Mouse (Mus musculus) lung, adult 2 months (tissue): ENCODE data around the gene Foxp1. TPM values are rescaled to one million over a fixed set of nuclear protein-coding genes. Genes with fewer than 3 reads are reported as not detected.

Experiments used
- DNase-seq: peaks from one replicate; pipeline ENCODE4 v3.0.0; 2022
- H3K4me1 ChIP-seq: fragments of 200-500 bp; 2 replicates; pipeline ENCODE4 v1.6.1; 2011; ENCODE audit warnings: low read length; ENCODE audit not compliant: control insufficient read depth, insufficient read depth
- H3K4me3 ChIP-seq: fragments of 200-500 bp; replicated peaks from 2 replicates; pipeline ENCODE3; 2011; ENCODE audit warnings: low read depth, mild to moderate bottlenecking, control low read depth, low read length; ENCODE audit errors: extremely low read depth
- CTCF ChIP-seq: fragments of 200-500 bp; IDR thresholded peaks from 2 replicates; pipeline ENCODE4 v1.5.1; 2011; ENCODE audit warnings: mild to moderate bottlenecking, low read length, control low read depth; ENCODE audit not compliant: insufficient read depth
- POLR2A ChIP-seq: fragments of 200-500 bp; IDR thresholded peaks from 2 replicates; pipeline ENCODE4 v1.6.1; 2011; ENCODE audit warnings: low read depth, mild to moderate bottlenecking, control low read depth, low read length, borderline replicate concordance; ENCODE audit errors: extremely low read depth
- WGBS: fragments of 180-500 bp; shearing (Covaris S2); methylation state at CpG from one replicate; pipeline ENCODE4 v1.1.7; 2018; 5-methylcytosine and 5-hydroxymethylcytosine counted together
- polyA plus RNA-seq: library from polyadenylated mRNA; depleted of rRNA; stranded (reverse); fragments of >200 nt; gene quantifications from 2 replicates; pipeline ENCODE4 v1.2.3, GENCODE M21; 2012

The Foxp1 gene
- polyA plus RNA-seq, 1 experiment, result 135 TPM

DNA sequence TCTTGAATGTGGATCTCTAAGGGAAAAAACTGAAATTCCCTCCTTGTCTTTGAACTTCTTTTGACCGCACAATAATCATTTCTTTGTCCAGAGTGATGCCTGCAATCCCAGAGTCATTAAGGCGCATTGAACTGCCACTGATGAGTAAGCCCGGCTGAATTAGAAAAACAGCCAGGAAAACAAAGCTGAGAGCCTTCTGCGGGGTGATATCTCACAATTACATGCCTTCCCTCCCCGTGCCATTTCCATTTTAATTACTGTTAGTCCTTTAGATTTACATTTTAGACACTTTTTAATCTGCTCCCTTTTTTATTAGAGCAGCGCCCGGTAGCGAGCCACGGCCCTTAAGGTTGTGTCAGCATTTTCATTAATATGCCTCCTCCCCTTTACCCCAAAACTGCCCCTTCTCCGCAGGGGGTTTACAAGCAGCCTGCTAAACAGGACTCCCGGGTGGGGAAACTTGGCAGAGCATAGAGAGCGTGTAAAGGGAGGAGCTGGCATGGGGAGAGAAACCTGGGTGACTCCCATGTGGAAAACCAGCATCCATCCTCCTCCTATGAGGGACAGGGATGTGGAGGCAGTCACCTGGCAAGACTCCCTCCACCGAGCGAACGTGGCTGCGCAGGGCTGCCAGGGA is 508.5 kb downstream of the Foxp1 start:
- no peak for DNase-seq
- no peak for TF ChIP-seq CTCF
- H3K4me3 ChIP-seq, result no peak overlapping the region
- WGBS, result 54% methylated on average over 16 of the region's 16 CpGs
- peaks cover 49% of the 10 kb centered on the region for H3K4me1 ChIP-seq

DNA sequence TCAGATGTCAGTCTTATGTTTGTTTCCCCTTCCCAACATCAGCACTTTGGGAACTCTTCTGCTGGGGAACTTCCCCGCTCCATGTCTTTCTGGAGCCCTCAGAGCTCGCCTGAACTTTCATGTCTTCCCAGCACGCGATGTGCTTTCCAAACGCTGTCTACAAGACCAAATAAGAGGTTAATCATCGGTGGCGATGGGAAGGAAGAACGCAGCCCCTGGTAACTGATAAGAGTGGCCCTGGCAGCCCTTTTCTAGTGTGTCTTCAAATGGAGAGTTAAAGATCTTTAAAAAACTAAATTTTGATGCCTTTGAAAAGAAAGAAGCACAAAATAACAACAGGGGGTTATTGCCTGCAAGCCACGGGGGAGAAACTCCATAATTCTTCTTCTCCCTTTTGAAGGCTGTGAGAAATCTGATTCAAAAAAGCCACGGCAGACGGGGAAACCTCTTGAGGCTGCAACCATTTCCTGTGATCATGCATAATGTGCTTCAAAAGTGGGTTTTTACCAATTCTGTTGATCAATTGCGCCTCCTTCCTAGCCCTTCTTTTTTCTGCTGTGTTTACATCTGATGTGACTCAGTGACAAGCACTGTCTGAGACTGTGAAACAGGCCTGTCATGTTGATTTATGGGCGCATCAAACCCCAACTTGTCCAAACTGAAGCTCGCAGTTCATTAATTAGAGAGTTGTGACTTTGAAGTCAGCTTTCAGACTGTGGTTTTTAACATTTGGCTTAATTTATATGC is 509.2 kb downstream of the Foxp1 start:
- H3K4me1 ChIP-seq, result peaks cover 43% of the 10 kb centered on the region
- no peak overlapping the region for H3K4me3 ChIP-seq
- WGBS, result 42% methylated on average over 14 of the region's 14 CpGs
- TF ChIP-seq CTCF, result no peak
- no peak for TF ChIP-seq POLR2A
- no peak for DNase-seq

DNA sequence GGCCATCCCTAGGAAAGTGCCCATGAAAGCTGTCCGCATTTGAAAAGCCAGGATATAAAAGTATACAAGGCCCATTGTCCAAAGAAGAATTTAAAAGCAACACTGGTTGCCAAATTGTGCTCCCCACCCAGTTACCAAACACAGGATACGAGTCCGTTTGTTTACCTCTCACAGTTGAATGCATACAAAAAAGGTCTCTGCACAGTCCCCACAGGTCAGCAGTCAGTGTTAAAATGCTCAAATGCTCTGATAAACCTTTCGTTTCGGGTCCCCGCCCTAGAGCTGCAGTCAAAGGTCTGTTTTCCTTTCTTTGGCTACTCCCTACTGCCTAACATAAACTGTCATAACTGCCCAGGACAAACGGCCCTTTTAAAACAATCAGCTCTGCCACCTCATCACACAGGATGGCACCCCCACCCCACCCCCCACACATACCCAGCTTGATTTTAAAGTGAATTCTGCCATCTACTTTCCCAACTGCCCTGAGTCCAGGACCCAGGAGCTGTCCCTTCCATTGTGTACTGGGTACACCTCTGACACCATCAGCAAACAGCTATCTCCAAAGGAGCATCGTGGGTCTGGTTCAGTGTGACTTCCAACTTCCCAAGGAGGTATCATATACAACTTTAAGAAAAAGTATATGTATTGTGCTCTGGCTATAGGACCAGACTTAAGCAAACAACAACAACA is 510.5 kb downstream of the Foxp1 start:
- Histone ChIP-seq H3K4me1 (peaks cover 43% of the 10 kb centered on the region), H3K4me3 (no peak overlapping the region)
- no peak for DNase-seq
- TF ChIP-seq POLR2A (no peak), CTCF (no peak)
- 37% methylated on average over 8 of the region's 8 CpGs for WGBS

DNA sequence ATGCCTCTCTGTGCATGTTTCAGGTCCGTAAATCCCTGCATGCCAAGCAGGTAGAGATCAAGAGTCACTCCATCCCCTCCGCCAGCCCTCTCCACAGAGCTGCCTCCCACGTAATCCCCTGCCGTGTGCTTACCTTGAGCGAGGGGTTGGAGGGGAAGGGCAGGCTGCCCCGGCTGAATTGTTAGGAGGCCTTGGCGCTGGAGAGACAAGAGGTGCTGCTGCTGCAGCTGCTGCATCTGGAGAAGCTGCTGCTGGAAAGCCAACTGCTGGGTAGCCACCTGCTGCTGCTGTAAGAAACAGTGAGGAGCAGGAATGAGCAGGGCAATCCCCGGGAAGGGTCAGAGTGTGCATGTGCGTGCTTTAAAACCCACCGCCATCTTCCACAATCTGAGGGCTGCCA is 512.8 kb downstream of the Foxp1 start:
- no peak for DNase-seq
- H3K4me1 ChIP-seq, result peaks cover 33% of the 10 kb centered on the region
- WGBS, result 67% methylated on average over 10 of the region's 10 CpGs
- TF ChIP-seq CTCF, result no peak
- no peak for TF ChIP-seq POLR2A
- H3K4me3 ChIP-seq, result no peak overlapping the region

DNA sequence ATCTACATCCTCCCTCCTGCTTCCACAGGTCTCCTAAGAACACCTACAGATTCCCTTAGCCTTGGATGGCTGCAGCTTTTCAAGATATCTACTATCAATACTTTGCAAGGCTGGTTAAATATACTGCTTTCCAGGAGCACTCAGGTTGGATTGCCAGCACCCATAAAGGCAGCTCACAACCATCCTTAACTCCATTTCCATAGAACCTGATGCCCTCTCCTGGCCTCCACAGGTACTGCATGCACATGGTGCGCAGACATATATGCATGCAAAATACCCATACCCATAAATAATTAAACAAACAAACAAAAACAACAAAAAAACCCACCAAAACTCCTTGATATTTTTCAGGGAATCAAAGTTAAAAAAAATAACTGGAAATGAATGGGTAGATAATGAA is 514.0 kb downstream of the Foxp1 start:
- WGBS, result 100% methylated on average over 1 of the region's 1 CpGs
- peaks cover 25% of the 10 kb centered on the region for H3K4me1 ChIP-seq
- TF ChIP-seq CTCF (peak; percentile 40; the same call in 1 of the 2 replicates), POLR2A (no peak)
- H3K4me3 ChIP-seq, result no peak overlapping the region
- DNase-seq, result no peak

DNA sequence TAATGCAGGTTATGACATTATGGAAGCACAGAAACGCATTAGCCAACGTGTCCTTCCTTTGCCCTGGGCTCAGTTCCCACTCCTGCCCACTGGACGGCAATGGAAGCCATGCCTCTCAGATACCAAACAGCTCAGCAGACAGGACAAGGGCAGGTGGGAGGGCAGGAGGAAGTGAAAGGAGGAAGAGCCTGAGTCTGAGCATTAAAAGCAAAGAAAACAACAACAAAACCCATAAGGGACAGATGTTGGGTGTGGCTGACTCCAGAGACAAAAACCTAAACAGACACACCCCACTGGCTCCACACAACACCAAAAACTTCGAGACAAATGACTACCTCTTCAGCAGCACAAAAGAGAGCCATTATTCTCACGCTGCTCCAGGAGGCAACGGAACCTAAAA is 515.0 kb downstream of the Foxp1 start:
- DNase-seq, result no peak
- 41% methylated on average over 6 of the region's 6 CpGs for WGBS
- TF ChIP-seq CTCF, result peak; percentile 30; the same call in 1 of the 2 replicates
- no peak for TF ChIP-seq POLR2A

DNA sequence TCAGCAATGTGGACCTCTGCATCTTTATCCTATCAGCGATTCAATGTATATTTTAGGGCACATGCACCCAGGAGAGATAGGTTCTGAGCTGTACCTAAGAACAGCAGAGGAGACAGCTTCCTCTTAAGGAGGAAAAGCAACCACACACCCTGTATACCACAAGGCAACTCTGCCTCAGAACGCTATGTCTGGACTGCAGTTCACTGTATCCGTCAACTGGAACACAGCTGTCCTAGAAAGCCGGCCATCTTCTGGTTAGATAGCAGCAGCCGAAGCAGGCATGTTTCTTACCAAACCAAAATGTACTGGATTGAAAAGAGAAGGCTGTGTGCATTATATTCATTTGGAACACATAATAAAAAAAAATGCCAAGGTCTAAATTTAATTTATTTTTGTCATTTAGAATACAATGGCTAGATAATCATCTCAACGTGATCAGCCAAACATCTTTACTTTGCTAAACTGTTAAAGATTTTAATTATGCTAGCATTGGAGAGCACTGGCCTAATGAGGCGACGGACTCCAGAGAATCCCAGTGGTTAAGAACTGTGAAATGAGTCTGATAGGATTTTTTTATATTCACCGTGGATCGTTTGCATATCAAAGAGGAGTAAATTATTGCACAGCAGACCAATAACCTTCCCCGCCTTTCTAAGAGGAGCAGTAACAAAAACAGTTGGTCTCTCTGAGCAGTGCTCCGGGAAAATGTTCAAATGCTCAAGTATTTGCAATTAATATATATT is 518.1 kb downstream of the Foxp1 start:
- TF ChIP-seq POLR2A (no peak), CTCF (no peak)
- DNase-seq, result no peak
- H3K4me3 ChIP-seq, result no peak overlapping the region
- peaks cover 17% of the 10 kb centered on the region for H3K4me1 ChIP-seq
- 63% methylated on average over 12 of the region's 12 CpGs for WGBS

More for the DNA sequence above, 515.0 kb downstream of the Foxp1 start:
- Histone ChIP-seq H3K4me1 (peaks cover 16% of the 10 kb centered on the region), H3K4me3 (no peak overlapping the region)

DNA sequence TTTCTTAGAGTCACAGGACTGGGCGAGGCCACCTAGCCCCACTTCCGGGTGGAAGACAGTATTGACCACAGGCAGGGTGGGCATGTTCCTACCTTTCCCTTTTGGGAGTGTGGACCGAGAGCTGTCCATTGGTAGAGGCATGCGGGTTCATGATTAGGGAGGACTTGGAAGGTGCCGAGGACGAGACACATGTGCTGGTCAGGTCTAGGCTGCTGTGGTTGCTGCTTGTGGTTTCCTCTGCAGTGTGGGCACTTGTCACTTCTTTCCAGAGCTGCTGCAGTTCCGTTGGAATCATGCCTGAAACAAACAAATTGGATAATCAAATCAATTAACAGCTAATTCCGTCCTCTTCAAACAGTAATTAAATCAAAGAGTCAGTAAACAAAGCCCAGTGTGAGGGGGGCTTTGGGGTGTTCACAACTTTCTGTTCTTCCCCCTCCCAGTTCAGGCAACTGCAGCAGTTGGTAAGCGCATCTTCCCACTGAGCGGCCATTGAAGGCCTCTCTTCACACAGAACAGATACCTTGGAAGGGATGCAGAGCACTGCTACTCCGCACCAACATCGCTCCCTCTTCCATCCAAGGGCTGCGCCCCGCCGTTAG is 519.3 kb downstream of the Foxp1 start:
- WGBS, result 75% methylated on average over 15 of the region's 15 CpGs
- TF ChIP-seq CTCF, result no peak
- no peak for TF ChIP-seq POLR2A
- Histone ChIP-seq H3K4me1 (peaks cover 24% of the 10 kb centered on the region), H3K4me3 (no peak overlapping the region)
- no peak for DNase-seq

DNA sequence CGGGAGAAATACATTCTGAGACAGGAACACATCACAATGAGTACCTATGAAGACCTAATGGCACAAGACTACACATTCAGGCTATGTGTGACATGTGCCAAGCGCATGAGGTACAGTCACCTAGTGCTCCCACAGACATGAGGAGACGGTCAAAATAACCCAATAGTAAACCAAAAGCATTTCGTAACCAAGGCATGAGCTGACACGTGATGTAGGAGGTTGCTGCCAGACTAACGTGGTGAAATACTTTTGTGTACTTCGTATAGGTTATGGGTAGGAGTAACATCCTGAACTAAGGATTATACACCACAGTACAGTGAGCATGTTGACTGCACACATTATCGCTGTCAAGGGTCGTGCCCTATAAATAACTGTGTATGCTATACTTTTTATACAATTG is 520.9 kb downstream of the Foxp1 start:
- TF ChIP-seq POLR2A (no peak), CTCF (no peak)
- no peak for DNase-seq
- Histone ChIP-seq H3K4me1 (peaks cover 27% of the 10 kb centered on the region), H3K4me3 (no peak overlapping the region)
- 72% methylated on average over 9 of the region's 9 CpGs for WGBS
